Mouse (Mus musculus) ES-Bruce4 (cell line): ENCODE results near the gene Tubg2. TPM values are rescaled to one million over a fixed set of nuclear protein-coding genes. Genes with fewer than 3 reads are reported as not detected.
A peak's percentile ranks its signal among the peaks of the same experiment; 100 is the strongest.

Experiments
- H3K27ac ChIP-seq: 2 replicates; pipeline ENCODE4 v1.5.1; 2012; ENCODE audit warnings: low read length, inconsistent platforms; ENCODE audit not compliant: insufficient read depth
- H3K27me3 ChIP-seq: 2 replicates; pipeline ENCODE4 v1.6.1; 2012; ENCODE audit warnings: mild to moderate bottlenecking, low read length, inconsistent platforms; ENCODE audit not compliant: control insufficient read depth, poor library complexity, insufficient read depth, severe bottlenecking
- H3K36me3 ChIP-seq: 2 replicates; pipeline ENCODE4 v1.6.1; 2012; ENCODE audit warnings: inconsistent platforms, mild to moderate bottlenecking, low read length, moderate library complexity; ENCODE audit not compliant: control insufficient read depth, poor library complexity, insufficient read depth, severe bottlenecking
- H3K4me1 ChIP-seq: one replicate; pipeline ENCODE4 v1.8.1; 2011; ENCODE audit warnings: low read length; ENCODE audit not compliant: control insufficient read depth, insufficient read depth
- H3K4me3 ChIP-seq: 2 replicates; pipeline ENCODE4 v1.5.1; 2011; ENCODE audit warnings: low read depth, mild to moderate bottlenecking, low read length
- H3K9ac ChIP-seq: 2 replicates; pipeline ENCODE4 v1.6.1; 2012; ENCODE audit warnings: low read depth, mild to moderate bottlenecking, inconsistent platforms; ENCODE audit not compliant: poor library complexity, severe bottlenecking
- H3K9me3 ChIP-seq: replicated peaks from 2 replicates; pipeline ENCODE4 v1.6.1; 2012; ENCODE audit warnings: mild to moderate bottlenecking, low read length, inconsistent platforms; ENCODE audit not compliant: control insufficient read depth, poor library complexity, insufficient read depth, severe bottlenecking
- CTCF ChIP-seq: IDR thresholded peaks from one replicate; pipeline ENCODE4 v1.8.1; 2011; ENCODE audit warnings: low read depth, low read length
- EP300 ChIP-seq: IDR thresholded peaks from 2 replicates; pipeline ENCODE4 v1.6.1; 2011; ENCODE audit warnings: low read depth, low read length; ENCODE audit not compliant: insufficient read depth
- POLR2A ChIP-seq: IDR thresholded peaks from one replicate; pipeline ENCODE4 v1.8.1; 2011; ENCODE audit warnings: low read length; ENCODE audit not compliant: insufficient read depth
- polyA plus RNA-seq: library from polyadenylated mRNA; stranded (reverse); fragments of >200 nt; gene quantifications from 2 replicates; pipeline ENCODE4 v1.2.4, GENCODE M21; 2011; ENCODE audit warnings: low read depth; ENCODE audit not compliant: missing spikeins, insufficient read depth, insufficient read length

The Tubg2 gene
- polyA plus RNA-seq, 1 experiment, result 1.9 TPM

- H3K27me3 ChIP-seq, result peaks cover 21% of the 10 kb centered on the region
- H3K4me1 ChIP-seq, result no peaks in the 10 kb centered on the region
- H3K27ac ChIP-seq, result no peak within 1 kb of the TSS
- H3K36me3 ChIP-seq, result no peaks in the 10 kb centered on the region
- H3K9ac ChIP-seq, result peak within 1 kb of the TSS; percentile 66
- TF ChIP-seq POLR2A (no peak), EP300 (0 out of 2 replicates have a peak, but pooled peaks have one; percentile 5), CTCF (no peak)
- H3K4me3 ChIP-seq, result peak within 1 kb of the TSS; percentile 93
- no peaks in the 10 kb centered on the region for H3K9me3 ChIP-seq
Measured at GRCm38 (mm10) chr11:101170811-101171610, 15.3 kb downstream of the Tubg2 start, which contains the start of gene Plekhh3. Gene Plekhh3 (minus strand): TSS chr11:101171351.

DNA sequence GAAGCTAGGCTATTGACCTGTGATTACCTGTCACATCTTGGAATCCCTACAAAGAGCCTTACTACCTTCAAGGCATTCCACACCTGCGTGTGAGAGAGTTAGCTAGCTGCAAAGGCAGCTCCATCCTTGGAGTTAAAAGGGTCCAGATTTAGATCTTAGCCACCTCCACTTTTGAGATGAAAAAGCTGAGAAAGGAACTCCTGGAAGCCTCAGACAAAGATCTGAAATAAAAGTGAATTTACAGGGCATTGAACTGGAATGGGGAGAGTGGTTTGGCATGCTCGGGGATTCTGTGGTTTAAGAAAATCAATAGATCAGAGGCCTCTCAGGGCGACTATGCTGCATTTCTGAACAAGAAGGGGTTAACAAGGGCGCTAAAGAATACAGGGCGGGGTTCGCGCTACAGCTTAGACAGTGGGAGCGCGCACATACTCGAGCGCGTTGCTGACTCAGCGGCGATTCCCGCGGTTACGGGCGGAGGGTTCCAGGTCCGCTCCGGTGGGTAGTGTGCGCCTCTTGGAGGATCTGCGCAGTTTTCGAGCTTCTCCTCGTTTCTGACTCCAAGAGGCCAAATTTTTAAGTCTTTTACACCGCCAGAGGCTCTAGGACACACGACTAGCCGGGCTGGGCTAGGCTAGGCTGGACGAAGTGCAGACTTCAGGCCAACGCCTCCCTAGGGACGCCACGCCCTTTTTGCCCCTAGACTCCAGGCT, 16.2 kb downstream of the Tubg2 start:
- Histone ChIP-seq H3K9me3 (no peaks in the 10 kb centered on the region), H3K4me3 (peak overlapping the region; percentile 64), H3K36me3 (no peaks in the 10 kb centered on the region), H3K4me1 (no peaks in the 10 kb centered on the region), H3K9ac (peak overlapping the region; percentile 4; the same call in 1 of the 2 replicates), H3K27me3 (peaks cover 18% of the 10 kb centered on the region), H3K27ac (no peak overlapping the region)
- TF ChIP-seq POLR2A (no peak), CTCF (no peak), EP300 (no peak)

- Histone ChIP-seq H3K4me1 (no peaks in the 10 kb centered on the region), H3K27me3 (peaks cover 18% of the 10 kb centered on the region), H3K9ac (peak overlapping the region; percentile 4; the same call in 1 of the 2 replicates), H3K27ac (no peak overlapping the region), H3K9me3 (no peaks in the 10 kb centered on the region), H3K4me3 (peak overlapping the region; percentile 64), H3K36me3 (no peaks in the 10 kb centered on the region)
- TF ChIP-seq POLR2A (no peak), EP300 (no peak), CTCF (no peak)
Measured at GRCm38 (mm10) chr11:101172434-101172815, 16.7 kb downstream of the Tubg2 start.

DNA sequence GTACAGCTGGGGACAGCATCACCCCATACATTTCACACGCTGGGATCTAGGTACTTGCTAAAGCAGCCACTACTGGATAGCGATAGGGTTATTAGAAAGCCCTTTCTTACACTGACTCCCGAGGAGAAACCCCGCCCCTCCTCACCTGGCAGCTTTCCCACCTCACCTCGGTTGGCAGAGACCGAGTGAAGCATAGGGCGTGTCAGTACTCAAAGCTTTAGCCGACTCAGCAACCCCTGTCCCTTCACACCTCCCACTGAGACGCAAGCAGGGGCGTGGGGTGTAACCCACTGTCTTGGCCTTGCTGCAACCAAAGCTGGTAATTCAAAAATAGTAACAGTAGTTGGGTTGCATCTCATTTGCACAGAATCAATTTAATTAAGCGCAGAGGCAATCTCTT, 17.4 kb downstream of the Tubg2 start:
- Histone ChIP-seq H3K4me1 (no peaks in the 10 kb centered on the region), H3K36me3 (no peaks in the 10 kb centered on the region), H3K4me3 (no peak overlapping the region), H3K27ac (no peak overlapping the region), H3K9me3 (no peaks in the 10 kb centered on the region), H3K9ac (no peak overlapping the region), H3K27me3 (peaks cover 18% of the 10 kb centered on the region)
- no peak for TF ChIP-seq EP300
- TF ChIP-seq POLR2A, result no peak
- TF ChIP-seq CTCF, result no peak

- Histone ChIP-seq H3K4me3 (peak overlapping the region; percentile 16; the same call in 1 of the 2 replicates), H3K27me3 (peaks cover 15% of the 10 kb centered on the region), H3K9me3 (no peaks in the 10 kb centered on the region), H3K4me1 (no peaks in the 10 kb centered on the region), H3K36me3 (no peaks in the 10 kb centered on the region), H3K9ac (peak overlapping the region; percentile 6; the same call in 1 of the 2 replicates), H3K27ac (no peak overlapping the region)
- TF ChIP-seq EP300 (0 out of 2 replicates have a peak, but pooled peaks have one; percentile 13), POLR2A (no peak), CTCF (peak; percentile 59)
Measured at GRCm38 (mm10) chr11:101173631-101174388, 18.1 kb downstream of the Tubg2 start.
